ENCODE assay signal across 18 mouse cellular contexts in genomic region chr2:178909325-178909724, GRCm38 (mm10).
DNase-seq lines count a peak whose midpoint lies in the region; ATAC-seq lines count a peak whose summit lies in the region.
"Had no signal": no experiment of that assay in that cellular context is flagged by ENCODE, and none has a peak within 500 bp of the region (broad histone marks: within the 10 kb centered on the region; RNA-seq: fewer than 3 reads in every experiment).

No protein-coding gene starts in this region.

- no peak overlapping the region for H3K27ac ChIP-seq in limb, embryonic 13.5 days
- no peak overlapping the region for H3K27ac ChIP-seq in limb, embryonic 10.5 days
- H3K27ac ChIP-seq in forebrain, embryonic 14.5 days (ENCODE audit: low read depth, low read length), result no peak overlapping the region
- H3K27ac ChIP-seq in liver, embryonic 12.5 days, result no peak overlapping the region
- H3K27ac ChIP-seq: heart, adult 2 months; heart, embryonic 15.5 days; hindbrain, embryonic 10.5 days; hindbrain, embryonic 14.5 days; intestine, embryonic 15.5 days had no signal

- no peak overlapping the region for H3K4me2 ChIP-seq in limb, embryonic 13.5 days (replicated peaks)
- H3K4me2 ChIP-seq in forebrain, embryonic 14.5 days (ENCODE audit: low read length), result no peak overlapping the region
- no peak overlapping the region for H3K4me2 ChIP-seq in liver, embryonic 12.5 days
- H3K4me2 ChIP-seq: heart, embryonic 11.5 days; heart, embryonic 15.5 days; hindbrain, embryonic 14.5 days; intestine, embryonic 15.5 days had no signal

- WGBS in limb, embryonic 13.5 days, result 65% methylated on average over 7 of the region's 7 CpGs
- WGBS in limb, embryonic 10.5 days, result 82% methylated on average over 7 of the region's 7 CpGs
- 53% methylated on average over 7 of the region's 7 CpGs for WGBS in forebrain, embryonic 14.5 days
- 69% methylated on average over 7 of the region's 7 CpGs for WGBS in liver, embryonic 12.5 days (ENCODE audit: insufficient replicate concordance)

- peak; percentile 20; the same call in 1 of the 2 replicates for ATAC-seq in limb, embryonic 13.5 days (ENCODE audit: low FRiP score, low read depth)
- peak; percentile 66 for ATAC-seq in forebrain, embryonic 14.5 days
- no peak for ATAC-seq in CD4-positive, CD25-positive, alpha-beta regulatory T cell, adult 4 months
- ATAC-seq in liver, embryonic 12.5 days, result no peak
- ATAC-seq: intestine, embryonic 15.5 days had no signal

- no peaks in the 10 kb centered on the region for H3K9me3 ChIP-seq in limb, embryonic 13.5 days
- no peaks in the 10 kb centered on the region for H3K9me3 ChIP-seq in limb, embryonic 10.5 days (replicated peaks)
- no peaks in the 10 kb centered on the region for H3K9me3 ChIP-seq in forebrain, embryonic 14.5 days (replicated peaks; ENCODE audit: control insufficient read depth, low read length)
- no peaks in the 10 kb centered on the region for H3K9me3 ChIP-seq in liver, embryonic 12.5 days (replicated peaks)
- H3K9me3 ChIP-seq: heart, embryonic 15.5 days; hindbrain, embryonic 10.5 days; intestine, embryonic 15.5 days had no signal

- H3K4me3 ChIP-seq in limb, embryonic 13.5 days, result no peak overlapping the region
- H3K4me3 ChIP-seq in limb, embryonic 10.5 days, result no peak overlapping the region
- no peak overlapping the region for H3K4me3 ChIP-seq in forebrain, embryonic 14.5 days (ENCODE audit: low read depth, low read length)
- H3K4me3 ChIP-seq in liver, embryonic 12.5 days, result no peak overlapping the region
- H3K4me3 ChIP-seq: heart, adult 2 months; heart, embryonic 15.5 days; hindbrain, embryonic 10.5 days; intestine, embryonic 15.5 days had no signal

- no peaks in the 10 kb centered on the region for H3K36me3 ChIP-seq in limb, embryonic 13.5 days
- no peaks in the 10 kb centered on the region for H3K36me3 ChIP-seq in limb, embryonic 10.5 days
- H3K36me3 ChIP-seq in forebrain, embryonic 14.5 days (ENCODE audit: control insufficient read depth, insufficient read depth, low read length), result no peaks in the 10 kb centered on the region
- H3K36me3 ChIP-seq in liver, embryonic 12.5 days, result no peaks in the 10 kb centered on the region
- H3K36me3 ChIP-seq: G1E; heart, embryonic 15.5 days; hindbrain, embryonic 10.5 days; intestine, embryonic 15.5 days had no signal

- peaks cover 11% of the 10 kb centered on the region for H3K4me1 ChIP-seq in limb, embryonic 13.5 days
- peaks cover 9% of the 10 kb centered on the region for H3K4me1 ChIP-seq in limb, embryonic 10.5 days
- 0 out of 2 replicates have a peak, but pooled peaks cover 3% of the 10 kb centered on the region for H3K4me1 ChIP-seq in forebrain, embryonic 14.5 days (ENCODE audit: control insufficient read depth, insufficient read depth, low read length)
- no peaks in the 10 kb centered on the region for H3K4me1 ChIP-seq in liver, embryonic 12.5 days
- H3K4me1 ChIP-seq: heart, embryonic 15.5 days; intestine, embryonic 15.5 days had no signal

- H3K9ac ChIP-seq in limb, embryonic 13.5 days, result no peak overlapping the region
- H3K9ac ChIP-seq in forebrain, embryonic 14.5 days (ENCODE audit: low read length), result no peak overlapping the region
- H3K9ac ChIP-seq in liver, embryonic 12.5 days, result no peak overlapping the region
- H3K9ac ChIP-seq: heart, embryonic 15.5 days; hindbrain, embryonic 14.5 days; intestine, embryonic 15.5 days had no signal

- no peak for DNase-seq in limb, embryonic 10.5 days (ENCODE audit: low spot score)
- DNase-seq in forebrain, embryonic 14.5 days (ENCODE audit: low spot score), result peak; percentile 72
- DNase-seq in forelimb bud, embryonic 11.5 days (ENCODE audit: low read depth, low spot score), result peak; percentile 3
- DNase-seq: adrenal gland, adult 8-10 months; cerebellum, adult 2 months; cerebellum, postnatal 10 days; gastrocnemius, postnatal 14 days; heart, adult 2 months; kidney, adult 2 months had no signal

- no peaks in the 10 kb centered on the region for H3K27me3 ChIP-seq in limb, embryonic 13.5 days
- no peaks in the 10 kb centered on the region for H3K27me3 ChIP-seq in limb, embryonic 10.5 days (ENCODE audit: low read depth, poor library complexity, severe bottlenecking)
- H3K27me3 ChIP-seq in forebrain, embryonic 14.5 days (replicated peaks; ENCODE audit: control insufficient read depth, insufficient read depth, low read length), result no peaks in the 10 kb centered on the region
- H3K27me3 ChIP-seq in liver, embryonic 12.5 days (replicated peaks), result no peaks in the 10 kb centered on the region
- H3K27me3 ChIP-seq: heart, embryonic 15.5 days; intestine, embryonic 15.5 days had no signal

Comparison
In these comparisons a context has a peak if more than half of its experiments do, and no peak if none do; other contexts are left out.
1. ATAC-seq: peak in limb, embryonic 13.5 days (single experiment) and forebrain, embryonic 14.5 days (single experiment); none in CD4-positive, CD25-positive, alpha-beta regulatory T cell, adult 4 months (single experiment) and liver, embryonic 12.5 days (single experiment).